Mouse (Mus musculus) kidney, adult 2 months (tissue): ENCODE data around the gene Kat2b. TPM values are rescaled to one million over a fixed set of nuclear protein-coding genes. Genes with fewer than 3 reads are reported as not detected.
A peak's percentile ranks its signal among the peaks of the same experiment; 100 is the strongest.
"Not testable (repeated sequence)": the region's sequence is repeated elsewhere in the genome, so short reads cannot be mapped to it uniquely, and the experiment has no call there.

Experiments used
- DNase-seq: peaks from one replicate; pipeline ENCODE4 v3.0.0; 2021
- H3K27ac ChIP-seq: fragments of 200-500 bp; 2 replicates; pipeline ENCODE4 v1.5.1; 2012; ENCODE audit warnings: low read depth, low read length, control low read depth, inconsistent platforms; ENCODE audit not compliant: insufficient read depth
- H3K27me3 ChIP-seq: fragments of 200-500 bp; replicated peaks from 2 replicates; pipeline ENCODE4 v1.6.1; 2012; ENCODE audit warnings: mild to moderate bottlenecking, moderate library complexity, low read length, inconsistent platforms; ENCODE audit not compliant: control insufficient read depth, insufficient read depth
- H3K36me3 ChIP-seq: fragments of 200-500 bp; 2 replicates; pipeline ENCODE4 v1.6.1; 2012; ENCODE audit warnings: mild to moderate bottlenecking, moderate library complexity, low read length, inconsistent platforms; ENCODE audit not compliant: control insufficient read depth, insufficient read depth
- H3K4me1 ChIP-seq: fragments of 200-500 bp; 2 replicates; pipeline ENCODE4 v1.6.1; 2011; ENCODE audit warnings: low read length; ENCODE audit not compliant: control insufficient read depth, insufficient read depth
- H3K4me3 ChIP-seq: fragments of 200-500 bp; 2 replicates; pipeline ENCODE4 v1.5.1; 2011; ENCODE audit warnings: mild to moderate bottlenecking, low read depth, low read length, control low read depth; ENCODE audit not compliant: insufficient read depth
- CTCF ChIP-seq: fragments of 200-500 bp; conservative IDR thresholded peaks from 2 replicates; pipeline ENCODE4 v1.5.1; 2011; ENCODE audit warnings: low read depth, mild to moderate bottlenecking, control low read depth, low read length, moderate library complexity, mixed read lengths; ENCODE audit not compliant: insufficient read depth, insufficient read length
- POLR2A ChIP-seq: fragments of 200-500 bp; IDR thresholded peaks from one replicate; pipeline ENCODE4 v1.6.1; 2011; ENCODE audit warnings: low read depth, low read length, control low read depth
- WGBS: fragments of 180-500 bp; shearing (Covaris S2); methylation state at CpG from one replicate; pipeline ENCODE4 v1.1.7; 2018; 5-methylcytosine and 5-hydroxymethylcytosine counted together
- polyA plus RNA-seq: library from polyadenylated mRNA; depleted of rRNA; stranded (reverse); fragments of >200 nt; gene quantifications from 2 replicates; pipeline ENCODE4 v1.2.3, GENCODE M21; 2012; rRNA removed

Kat2b gene
- 9.9 and 15.5 TPM in 2 replicates for polyA plus RNA-seq

DNA sequence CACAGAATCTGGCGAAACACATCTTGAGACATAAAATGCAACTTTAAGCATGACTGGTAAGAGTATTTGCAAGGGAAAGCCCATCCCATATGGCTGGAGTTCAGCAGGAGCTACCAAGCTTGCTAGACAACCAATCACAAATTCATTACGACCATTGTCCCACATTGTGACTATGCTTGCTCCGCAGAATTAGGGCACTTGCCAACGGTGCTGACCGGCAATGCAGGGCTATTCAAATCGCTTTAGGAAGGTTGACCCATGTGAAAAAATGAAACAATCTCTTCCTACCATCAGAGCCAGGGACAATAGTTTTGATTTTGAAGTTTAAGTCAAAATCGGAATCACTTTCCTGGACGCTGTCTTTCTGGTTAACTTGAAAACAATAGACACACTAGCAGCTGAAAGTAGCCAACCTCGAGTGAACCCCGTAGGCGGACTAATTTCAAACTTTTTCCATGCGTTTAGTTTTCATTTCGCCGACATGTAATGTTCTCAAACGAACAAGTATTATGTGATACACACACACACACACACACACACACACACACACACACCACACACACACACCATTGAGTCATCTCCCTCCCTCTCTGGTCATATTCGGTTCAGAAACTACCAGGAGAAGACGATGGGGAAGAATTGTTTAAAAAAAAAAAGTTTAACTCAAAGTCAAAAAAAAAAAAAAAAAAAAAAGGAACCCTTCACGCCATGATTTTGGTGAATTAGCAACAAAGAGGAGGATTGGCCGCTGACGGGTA lies at the start of gene Kat2b:
Kat2b (plus strand) TSS at position 701 of the 758 bp plus-strand sequence.
- Histone ChIP-seq H3K27ac (peak within 1 kb of the TSS; percentile 92), H3K4me3 (peak within 1 kb of the TSS; percentile 99), H3K27me3 (no peaks in the 10 kb centered on the region), H3K36me3 (no peaks in the 10 kb centered on the region), H3K4me1 (peaks cover 15% of the 10 kb centered on the region; the same call in 1 of the 2 replicates)
- TF ChIP-seq CTCF (no peak), POLR2A (no peak)
- 1% methylated on average over 20 of the region's 20 CpGs for WGBS
- peak; percentile 75 for DNase-seq

DNA sequence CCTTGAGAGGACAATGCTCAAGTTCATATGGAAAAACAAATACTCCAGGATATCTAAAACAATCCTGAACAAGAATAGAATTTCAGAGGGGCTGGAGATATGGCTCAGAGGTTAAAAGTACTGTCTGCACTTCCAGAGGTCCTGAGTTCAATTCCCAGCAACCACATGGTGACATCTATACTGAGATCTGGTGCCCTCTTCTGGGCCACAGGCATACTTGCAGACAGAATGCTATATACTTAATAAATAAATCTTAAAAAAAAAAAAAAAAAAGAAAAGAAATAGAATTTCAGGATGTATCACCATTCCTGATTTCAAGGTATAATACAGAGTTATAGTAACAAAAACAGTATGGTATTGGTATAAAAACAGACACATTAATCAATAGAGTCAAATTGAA lies 47.3 kb upstream of the Kat2b start:
- Histone ChIP-seq H3K4me1 (no peaks in the 10 kb centered on the region), H3K27ac (no peak overlapping the region), H3K36me3 (no peaks in the 10 kb centered on the region), H3K4me3 (no peak overlapping the region), H3K27me3 (no peaks in the 10 kb centered on the region)
- no peak for DNase-seq
- TF ChIP-seq POLR2A (no peak), CTCF (no peak)

DNA sequence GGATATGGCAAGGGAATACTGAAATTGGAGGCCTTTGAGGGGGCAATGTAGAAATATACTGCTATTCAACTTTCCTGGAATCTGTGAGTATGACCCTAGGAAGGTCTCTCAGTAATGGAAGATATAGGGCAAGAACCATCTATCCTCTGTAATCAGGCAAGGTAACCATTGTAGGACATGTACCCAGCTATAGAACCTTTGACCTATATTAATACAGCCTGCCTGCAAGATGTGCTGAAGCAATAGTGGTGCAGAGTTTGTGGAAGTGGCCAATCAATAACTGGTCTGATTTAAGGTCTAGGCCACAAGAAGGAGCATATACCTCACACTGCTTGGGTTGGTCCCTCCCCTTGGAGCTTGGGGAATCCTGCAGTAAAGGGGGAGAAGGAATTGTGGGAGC lies 46.2 kb upstream of the Kat2b start:
- H3K36me3 ChIP-seq = no peaks in the 10 kb centered on the region
- DNase-seq = no peak
- H3K27ac ChIP-seq = no peak overlapping the region
- H3K4me3 ChIP-seq = no peak overlapping the region
- H3K27me3 ChIP-seq = no peaks in the 10 kb centered on the region
- no peaks in the 10 kb centered on the region for H3K4me1 ChIP-seq
- TF ChIP-seq POLR2A (no peak), CTCF (no peak)

DNA sequence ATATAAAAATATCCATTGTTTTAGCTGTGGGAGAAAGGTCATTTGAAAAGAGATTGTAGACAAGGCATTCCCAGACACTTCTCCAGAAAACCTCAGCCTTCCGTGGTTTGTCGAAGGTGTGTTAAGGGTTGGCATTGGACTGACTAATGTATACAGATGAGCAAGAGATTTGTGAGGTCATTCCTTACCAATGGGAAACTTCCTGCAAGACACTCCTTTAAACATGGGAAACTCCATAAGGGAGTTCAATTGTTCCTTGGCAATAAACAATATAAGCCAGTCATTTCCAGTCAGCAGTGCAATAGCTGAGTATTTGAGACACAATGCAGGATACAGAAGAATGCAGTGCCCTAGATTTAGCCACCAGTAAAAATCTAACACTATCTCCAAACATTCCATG lies 38.6 kb upstream of the Kat2b start:
- Histone ChIP-seq H3K4me1 (peaks cover 4% of the 10 kb centered on the region; the same call in 1 of the 2 replicates), H3K4me3 (no peak overlapping the region), H3K36me3 (no peaks in the 10 kb centered on the region), H3K27me3 (no peaks in the 10 kb centered on the region), H3K27ac (no peak overlapping the region)
- 91% methylated on average over 2 of the region's 2 CpGs for WGBS
- no peak for TF ChIP-seq POLR2A
- no peak for TF ChIP-seq CTCF
- DNase-seq = no peak

DNA sequence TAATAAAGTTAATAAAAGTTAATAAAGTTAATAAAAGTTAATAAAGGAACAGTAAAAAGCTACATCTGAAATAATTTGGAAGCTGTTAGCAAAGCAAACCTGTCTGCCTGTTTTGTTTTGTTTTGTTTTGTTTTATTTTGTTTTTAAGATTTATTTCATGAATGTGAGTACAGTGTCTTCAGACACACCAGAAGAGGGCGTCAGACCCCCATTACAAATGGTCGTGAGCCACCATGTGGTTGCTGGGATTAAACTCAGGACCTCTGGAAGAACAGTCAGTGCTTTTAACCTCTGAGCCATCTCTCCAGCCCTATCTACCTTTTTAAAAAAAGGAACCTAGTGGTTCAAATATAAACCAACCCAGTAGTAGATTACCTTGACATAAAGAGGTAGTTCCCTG lies 35.5 kb upstream of the Kat2b start:
- peak; percentile 34 for DNase-seq
- no peaks in the 10 kb centered on the region for H3K27me3 ChIP-seq
- TF ChIP-seq CTCF (peak; percentile 38; the same call in 1 of the 2 replicates), POLR2A (no peak)
- no peaks in the 10 kb centered on the region for H3K36me3 ChIP-seq
- no peak overlapping the region for H3K27ac ChIP-seq
- no peak overlapping the region for H3K4me3 ChIP-seq
- WGBS = 25% methylated on average over 2 of the region's 2 CpGs
- peaks cover 4% of the 10 kb centered on the region; the same call in 1 of the 2 replicates for H3K4me1 ChIP-seq

DNA sequence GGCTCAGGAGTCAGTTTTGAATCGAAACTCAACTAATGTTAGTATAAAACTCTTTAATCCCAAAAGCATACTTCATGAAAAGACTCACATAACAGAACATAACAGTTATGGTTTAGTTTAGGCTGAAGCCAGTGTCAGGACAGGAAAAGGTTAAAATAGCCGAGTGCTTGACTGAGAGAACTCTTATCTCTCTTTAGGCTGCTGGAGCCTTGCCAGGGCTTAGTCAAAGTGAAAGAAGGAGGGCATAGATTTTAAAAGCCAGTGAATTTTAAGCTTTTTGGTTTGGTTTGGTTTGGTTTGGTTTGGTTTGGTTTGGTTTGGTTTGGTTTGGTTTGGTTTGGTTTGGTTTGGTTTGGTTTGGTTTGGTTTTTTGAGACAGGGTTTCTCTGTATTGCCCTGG lies 34.2 kb upstream of the Kat2b start:
- DNase-seq = no peak
- 61% methylated on average over 2 of the region's 2 CpGs for WGBS

DNA sequence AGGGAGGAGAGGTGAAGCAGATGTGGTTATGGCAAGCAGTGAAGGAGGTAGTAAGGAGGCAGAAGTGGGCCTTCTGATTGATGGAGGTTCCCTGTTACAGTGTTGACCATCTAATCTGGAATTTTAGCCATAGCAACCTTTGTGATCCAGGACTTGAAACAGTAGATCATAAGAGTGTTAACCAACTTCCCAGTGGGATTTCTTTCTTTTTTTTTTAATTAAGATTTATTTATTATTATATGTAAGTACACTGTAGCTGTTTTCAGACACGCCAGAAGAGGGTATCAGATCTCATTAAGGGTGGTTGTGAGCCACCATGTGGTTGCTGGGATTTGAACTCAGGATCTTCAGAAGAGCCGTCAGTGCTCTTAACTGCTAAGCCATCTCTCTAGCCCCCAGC lies 27.3 kb upstream of the Kat2b start, which contains the start of gene Pp2d1:
Pp2d1 (minus strand) TSS at position 101 of the 400 bp plus-strand sequence.
- not testable (repeated sequence) for H3K27me3 ChIP-seq, H3K4me1 ChIP-seq, H3K4me3 ChIP-seq, H3K36me3 ChIP-seq, H3K27ac ChIP-seq, DNase-seq
- WGBS = 94% methylated on average over 2 of the region's 2 CpGs

More for the DNA sequence above, 34.2 kb upstream of the Kat2b start:
- Histone ChIP-seq H3K27ac (no peak overlapping the region), H3K4me1 (peaks cover 4% of the 10 kb centered on the region; the same call in 1 of the 2 replicates), H3K36me3 (no peaks in the 10 kb centered on the region), H3K4me3 (no peak overlapping the region), H3K27me3 (no peaks in the 10 kb centered on the region)
- TF ChIP-seq POLR2A (no peak), CTCF (no peak)
